Mouse (Mus musculus) brain, embryonic 14.5 days (tissue): ENCODE measurements around the gene Lmna.

ENCODE experiments used
- CTCF ChIP-seq: fragments of 200-500 bp; IDR thresholded peaks from 2 replicates; pipeline ENCODE4 v1.5.1; 2012; ENCODE audit warnings: inconsistent platforms, mild to moderate bottlenecking, moderate library complexity, borderline replicate concordance; ENCODE audit not compliant: insufficient read depth, insufficient read length; ENCODE audit errors: extremely low read depth
- POLR2A ChIP-seq: fragments of 200-500 bp; IDR thresholded peaks from 2 replicates; pipeline ENCODE4 v1.6.1; 2012; ENCODE audit warnings: mild to moderate bottlenecking, inconsistent platforms, borderline replicate concordance; ENCODE audit not compliant: poor library complexity, insufficient read depth, insufficient read length, severe bottlenecking; ENCODE audit errors: extremely low read depth

DNA sequence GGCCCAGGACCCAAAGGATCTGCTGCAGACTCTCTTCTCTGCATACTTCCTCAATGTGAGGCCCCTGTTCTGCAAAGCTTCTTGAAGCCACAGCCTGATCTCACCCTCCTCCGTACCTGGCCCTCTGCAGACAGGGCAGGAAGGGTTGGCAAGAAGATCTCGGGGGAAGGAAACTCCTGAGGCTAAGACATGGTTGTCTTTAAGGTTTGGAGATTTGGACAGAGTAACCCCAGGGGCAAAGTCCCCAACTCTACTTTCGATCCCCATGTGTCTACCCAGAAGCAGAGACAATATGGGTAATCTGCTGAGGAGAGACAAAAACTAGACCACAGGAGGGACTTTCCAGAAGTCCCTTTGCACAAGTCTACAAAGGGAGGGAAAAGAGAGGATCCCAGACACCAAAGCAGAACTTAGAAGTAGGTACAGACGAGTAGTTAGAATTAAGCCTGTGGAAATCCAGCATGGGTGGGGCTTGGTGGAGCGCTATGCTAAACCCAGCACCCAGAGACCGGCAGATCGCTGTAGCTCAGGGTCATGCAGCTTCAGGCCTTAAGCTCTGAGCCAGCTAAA lies 3.9 kb upstream of the Lmna start:
- no peak for TF ChIP-seq POLR2A
- TF ChIP-seq CTCF: no peak
